Mouse (Mus musculus) ES-E14 (cell line): Measurements from ENCODE around the gene Fermt2.

Source experiments
- CHD2 ChIP-seq: IDR thresholded peaks from 2 replicates; pipeline ENCODE4 v1.6.1; 2014; ENCODE audit warnings: mild to moderate bottlenecking, low read depth, low read length, inconsistent platforms
- MAFK ChIP-seq: IDR thresholded peaks from 2 replicates; pipeline ENCODE4 v1.6.1; 2014; ENCODE audit warnings: mild to moderate bottlenecking, low read depth, low read length, inconsistent platforms; ENCODE audit not compliant: insufficient read depth
- ZC3H11A ChIP-seq: IDR thresholded peaks from 2 replicates; pipeline ENCODE4 v1.6.1; 2012; ENCODE audit warnings: low read depth, mild to moderate bottlenecking, inconsistent platforms, low read length, borderline replicate concordance

- TF ChIP-seq MAFK (no peak), CHD2 (no peak), ZC3H11A (no peak)
Measured at GRCm38 (mm10) chr14:45442781-45443560, 86.9 kb downstream of the Fermt2 start.
